Mouse (Mus musculus): ENCODE results near the gene Tmod1.

- TF ChIP-seq CTCF (IDR thresholded peaks at IDR 0.05; ENCODE audit: control insufficient read depth, insufficient read depth, low read length): no peak
- TF ChIP-seq POLR2A (IDR thresholded peaks at IDR 0.05; ENCODE audit: borderline replicate concordance, control insufficient read depth, low read depth, low read length): no peak
Observed at GRCm38 (mm10) chr4:46028224-46028623, 10.5 kb upstream of the Tmod1 start.

Data from bone marrow, adult 2 months (tissue).